Mouse (Mus musculus): ENCODE results near the gene Mgat4b. TPM values are rescaled to one million over a fixed set of nuclear protein-coding genes. Genes with fewer than 3 reads are reported as not detected.

Gene Mgat4b
- polyA plus RNA-seq, 1 experiment from 2014 or later = 41.3 TPM

GRCm38 (mm10) chr11:50194793-50195192 is 15.9 kb upstream of the Mgat4b start:
- DNase-seq (no peak), ATAC-seq (ENCODE audit: low FRiP score, low TSS enrichment) (no peak)
- Histone ChIP-seq H3K27ac (replicated peaks; ENCODE audit: low read depth, low read length) (no peak overlapping the region), H3K9me3 (ENCODE audit: control insufficient read depth, low read length) (no peaks in the 10 kb centered on the region), H3K4me2 (ENCODE audit: low read length) (no peak overlapping the region), H3K36me3 (ENCODE audit: control insufficient read depth, insufficient read depth, low read length) (peaks cover 55% of the 10 kb centered on the region), H3K4me1 (ENCODE audit: control insufficient read depth, insufficient read depth, low read length) (no peaks in the 10 kb centered on the region), H3K27me3 (ENCODE audit: control insufficient read depth, insufficient read depth, low read length) (no peaks in the 10 kb centered on the region), H3K9ac (replicated peaks; ENCODE audit: low read length) (no peak overlapping the region), H3K4me3 (replicated peaks; ENCODE audit: low read depth, low read length) (no peak overlapping the region)
- 90% methylated on average over 4 of the region's 4 CpGs for WGBS

- Histone ChIP-seq H3K9me3 (ENCODE audit: control insufficient read depth, low read length) (no peaks in the 10 kb centered on the region), H3K27me3 (ENCODE audit: control insufficient read depth, insufficient read depth, low read length) (no peaks in the 10 kb centered on the region), H3K27ac (replicated peaks; ENCODE audit: low read depth, low read length) (no peak overlapping the region), H3K4me3 (replicated peaks; ENCODE audit: low read depth, low read length) (no peak overlapping the region), H3K36me3 (ENCODE audit: control insufficient read depth, insufficient read depth, low read length) (peaks cover 69% of the 10 kb centered on the region), H3K9ac (replicated peaks; ENCODE audit: low read length) (no peak overlapping the region), H3K4me1 (ENCODE audit: control insufficient read depth, insufficient read depth, low read length) (no peaks in the 10 kb centered on the region), H3K4me2 (ENCODE audit: low read length) (no peak overlapping the region)
- WGBS = 93% methylated on average over 4 of the region's 4 CpGs
- no peak for DNase-seq
- ATAC-seq (ENCODE audit: low FRiP score, low TSS enrichment) = no peak
These were observed 13.2 kb upstream of the Mgat4b start for GRCm38 (mm10) chr11:50197500-50197899.

- H3K4me1 ChIP-seq (ENCODE audit: control insufficient read depth, insufficient read depth, low read length) = no peaks in the 10 kb centered on the region
- H3K9me3 ChIP-seq (ENCODE audit: control insufficient read depth, low read length) = no peaks in the 10 kb centered on the region
- DNase-seq (no peak), ATAC-seq (ENCODE audit: low FRiP score, low TSS enrichment) (no peak)
- H3K4me3 ChIP-seq (replicated peaks; ENCODE audit: low read depth, low read length) = no peak overlapping the region
- peaks cover 76% of the 10 kb centered on the region for H3K36me3 ChIP-seq (ENCODE audit: control insufficient read depth, insufficient read depth, low read length)
- H3K27ac ChIP-seq (replicated peaks; ENCODE audit: low read depth, low read length) = no peak overlapping the region
- no peak overlapping the region for H3K4me2 ChIP-seq (ENCODE audit: low read length)
- WGBS = 93% methylated on average over 3 of the region's 5 CpGs
- H3K9ac ChIP-seq (replicated peaks; ENCODE audit: low read length) = no peak overlapping the region
- H3K27me3 ChIP-seq (ENCODE audit: control insufficient read depth, insufficient read depth, low read length) = no peaks in the 10 kb centered on the region
These were observed 12.4 kb upstream of the Mgat4b start for GRCm38 (mm10) chr11:50198219-50198846.

- Histone ChIP-seq H3K36me3 (ENCODE audit: control insufficient read depth, insufficient read depth, low read length) (peaks cover 81% of the 10 kb centered on the region), H3K27ac (replicated peaks; ENCODE audit: low read depth, low read length) (no peak overlapping the region), H3K9me3 (ENCODE audit: control insufficient read depth, low read length) (no peaks in the 10 kb centered on the region), H3K4me2 (ENCODE audit: low read length) (no peak overlapping the region), H3K4me1 (ENCODE audit: control insufficient read depth, insufficient read depth, low read length) (no peaks in the 10 kb centered on the region), H3K4me3 (replicated peaks; ENCODE audit: low read depth, low read length) (no peak overlapping the region), H3K27me3 (ENCODE audit: control insufficient read depth, insufficient read depth, low read length) (no peaks in the 10 kb centered on the region), H3K9ac (replicated peaks; ENCODE audit: low read length) (no peak overlapping the region)
- ATAC-seq (ENCODE audit: low FRiP score, low TSS enrichment) (no peak), DNase-seq (no peak)
- 89% methylated on average over 2 of the region's 2 CpGs for WGBS
These were observed 11.8 kb upstream of the Mgat4b start for GRCm38 (mm10) chr11:50198916-50199315.

GRCm38 (mm10) chr11:50200613-50201012 is 10.1 kb upstream of the Mgat4b start:
- Histone ChIP-seq H3K4me3 (replicated peaks; ENCODE audit: low read depth, low read length) (no peak overlapping the region), H3K9me3 (ENCODE audit: control insufficient read depth, low read length) (no peaks in the 10 kb centered on the region), H3K27me3 (ENCODE audit: control insufficient read depth, insufficient read depth, low read length) (no peaks in the 10 kb centered on the region), H3K27ac (replicated peaks; ENCODE audit: low read depth, low read length) (no peak overlapping the region), H3K9ac (replicated peaks; ENCODE audit: low read length) (no peak overlapping the region), H3K4me1 (ENCODE audit: control insufficient read depth, insufficient read depth, low read length) (no peaks in the 10 kb centered on the region), H3K4me2 (ENCODE audit: low read length) (no peak overlapping the region), H3K36me3 (ENCODE audit: control insufficient read depth, insufficient read depth, low read length) (peaks cover 86% of the 10 kb centered on the region)
- ATAC-seq (ENCODE audit: low FRiP score, low TSS enrichment) (no peak), DNase-seq (no peak)
- 85% methylated on average over 8 of the region's 8 CpGs for WGBS

- H3K4me2 ChIP-seq (ENCODE audit: low read length) = no peak overlapping the region
- H3K9me3 ChIP-seq (ENCODE audit: control insufficient read depth, low read length) = no peaks in the 10 kb centered on the region
- H3K4me3 ChIP-seq (replicated peaks; ENCODE audit: low read depth, low read length) = no peak overlapping the region
- H3K27me3 ChIP-seq (ENCODE audit: control insufficient read depth, insufficient read depth, low read length) = no peaks in the 10 kb centered on the region
- H3K4me1 ChIP-seq (ENCODE audit: control insufficient read depth, insufficient read depth, low read length) = no peaks in the 10 kb centered on the region
- no peak for ATAC-seq (ENCODE audit: low FRiP score, low TSS enrichment)
- no peak overlapping the region for H3K27ac ChIP-seq (replicated peaks; ENCODE audit: low read depth, low read length)
- 94% methylated on average over 3 of the region's 3 CpGs for WGBS
- peaks cover 93% of the 10 kb centered on the region for H3K36me3 ChIP-seq (ENCODE audit: control insufficient read depth, insufficient read depth, low read length)
- no peak overlapping the region for H3K9ac ChIP-seq (replicated peaks; ENCODE audit: low read length)
- DNase-seq = no peak
These were observed 9.1 kb upstream of the Mgat4b start for GRCm38 (mm10) chr11:50201590-50201989.

GRCm38 (mm10) chr11:50203302-50203827 is 7.3 kb upstream of the Mgat4b start:
- Histone ChIP-seq H3K9ac (replicated peaks; ENCODE audit: low read length) (no peak overlapping the region), H3K4me2 (ENCODE audit: low read length) (no peak overlapping the region), H3K36me3 (ENCODE audit: control insufficient read depth, insufficient read depth, low read length) (peaks cover 90% of the 10 kb centered on the region), H3K9me3 (ENCODE audit: control insufficient read depth, low read length) (no peaks in the 10 kb centered on the region), H3K4me1 (ENCODE audit: control insufficient read depth, insufficient read depth, low read length) (0 out of 2 replicates have a peak, but pooled peaks cover 1% of the 10 kb centered on the region), H3K4me3 (replicated peaks; ENCODE audit: low read depth, low read length) (no peak overlapping the region), H3K27ac (replicated peaks; ENCODE audit: low read depth, low read length) (no peak overlapping the region), H3K27me3 (ENCODE audit: control insufficient read depth, insufficient read depth, low read length) (no peaks in the 10 kb centered on the region)
- ATAC-seq (ENCODE audit: low FRiP score, low TSS enrichment) (no peak), DNase-seq (no peak)
- whole genome bisulfite sequencing = 93% methylated on average over 9 of the region's 9 CpGs

GRCm38 (mm10) chr11:50205434-50205833 is 5.3 kb upstream of the Mgat4b start:
- Histone ChIP-seq H3K27me3 (ENCODE audit: control insufficient read depth, insufficient read depth, low read length) (no peaks in the 10 kb centered on the region), H3K4me2 (ENCODE audit: low read length) (no peak overlapping the region), H3K4me3 (replicated peaks; ENCODE audit: low read depth, low read length) (no peak overlapping the region), H3K9me3 (ENCODE audit: control insufficient read depth, low read length) (no peaks in the 10 kb centered on the region), H3K4me1 (ENCODE audit: control insufficient read depth, insufficient read depth, low read length) (peaks cover 10% of the 10 kb centered on the region), H3K36me3 (ENCODE audit: control insufficient read depth, insufficient read depth, low read length) (peaks cover 71% of the 10 kb centered on the region), H3K27ac (replicated peaks; ENCODE audit: low read depth, low read length) (no peak overlapping the region), H3K9ac (replicated peaks; ENCODE audit: low read length) (no peak overlapping the region)
- no peak for ATAC-seq (ENCODE audit: low FRiP score, low TSS enrichment)
- DNase-seq = no peak
- WGBS = 93% methylated on average over 3 of the region's 3 CpGs

- WGBS = 94% methylated on average over 2 of the region's 2 CpGs
- peaks cover 14% of the 10 kb centered on the region for H3K4me1 ChIP-seq (ENCODE audit: control insufficient read depth, insufficient read depth, low read length)
- DNase-seq (no peak), ATAC-seq (ENCODE audit: low FRiP score, low TSS enrichment) (no peak)
- no peak overlapping the region for H3K4me2 ChIP-seq (ENCODE audit: low read length)
- no peaks in the 10 kb centered on the region for H3K27me3 ChIP-seq (ENCODE audit: control insufficient read depth, insufficient read depth, low read length)
- peaks cover 65% of the 10 kb centered on the region for H3K36me3 ChIP-seq (ENCODE audit: control insufficient read depth, insufficient read depth, low read length)
- H3K9ac ChIP-seq (replicated peaks; ENCODE audit: low read length) = no peak overlapping the region
- no peak overlapping the region for H3K27ac ChIP-seq (replicated peaks; ENCODE audit: low read depth, low read length)
- no peak overlapping the region for H3K4me3 ChIP-seq (replicated peaks; ENCODE audit: low read depth, low read length)
- no peaks in the 10 kb centered on the region for H3K9me3 ChIP-seq (ENCODE audit: control insufficient read depth, low read length)
These were observed 4.7 kb upstream of the Mgat4b start for GRCm38 (mm10) chr11:50206037-50206436.
